Mouse (Mus musculus) mouse embryonic stem cell (cell line): Measurements from ENCODE around the gene Arpp19.

Experiments
- in situ Hi-C, 2 experiments: fragments of 300-500 bp; cut with MboI; formaldehyde crosslinking; loops; 1 replicate in 1 of 2; 3 replicates in 1 of 2; pipeline ENCODE4 v1.14.3; 2019 to 2020; ENCODE audit warnings: low sequenced_read_pairs in 2 of 2, low pct_unique_long_range_greater_than_20kb in 1 of 2, mixed read lengths in 1 of 2; ENCODE audit not compliant: unreplicated experiment in 1 of 2

Gene Arpp19

DNA sequence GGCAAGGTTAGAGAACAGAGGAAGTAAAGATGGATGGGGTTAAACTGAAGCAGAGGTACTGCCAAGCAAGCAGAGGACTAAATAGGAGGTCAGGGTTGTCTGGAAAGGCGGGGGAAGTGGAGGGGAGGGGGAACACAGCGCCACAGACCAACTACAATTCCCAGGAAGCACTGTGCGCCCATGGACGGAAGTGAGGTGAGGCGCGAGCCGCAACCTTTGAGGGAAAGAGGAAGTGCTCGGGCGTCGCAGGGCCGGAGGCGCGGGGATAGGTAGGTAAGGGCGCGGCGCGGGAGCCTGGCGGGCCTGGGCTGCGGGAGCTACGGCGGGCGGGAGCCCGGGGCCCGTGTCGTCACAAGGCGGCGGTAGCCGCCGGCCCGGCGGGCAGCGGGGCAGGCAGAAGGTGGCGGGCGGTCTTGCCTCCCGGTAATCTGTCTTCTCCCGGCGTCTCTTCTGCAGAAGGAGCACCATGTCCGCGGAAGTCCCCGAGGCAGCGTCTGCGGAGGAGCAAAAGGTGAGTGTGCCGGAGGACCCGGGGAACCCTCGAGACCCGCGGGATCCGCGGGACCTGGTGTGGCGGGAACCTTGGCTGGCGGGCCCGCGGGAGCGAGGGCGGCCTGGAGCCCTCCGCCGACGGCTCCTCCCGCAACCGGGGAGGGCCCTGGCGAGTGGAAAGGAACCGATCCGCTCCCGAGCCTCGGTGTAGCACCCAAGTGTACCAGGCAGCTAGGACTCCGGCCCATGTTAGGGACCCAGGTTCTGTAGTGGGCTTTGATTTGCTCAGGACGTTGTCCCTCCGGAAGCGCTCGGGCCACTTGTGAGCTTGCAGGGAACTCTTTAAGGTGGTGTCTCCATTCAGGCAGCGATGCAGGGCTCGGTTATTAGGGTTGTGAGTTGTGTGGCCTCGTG, at the start of gene Arpp19:
Arpp19 (plus strand) TSS at position 164 of the 906 bp plus-strand sequence.
- in situ Hi-C loops: no loop called here

DNA sequence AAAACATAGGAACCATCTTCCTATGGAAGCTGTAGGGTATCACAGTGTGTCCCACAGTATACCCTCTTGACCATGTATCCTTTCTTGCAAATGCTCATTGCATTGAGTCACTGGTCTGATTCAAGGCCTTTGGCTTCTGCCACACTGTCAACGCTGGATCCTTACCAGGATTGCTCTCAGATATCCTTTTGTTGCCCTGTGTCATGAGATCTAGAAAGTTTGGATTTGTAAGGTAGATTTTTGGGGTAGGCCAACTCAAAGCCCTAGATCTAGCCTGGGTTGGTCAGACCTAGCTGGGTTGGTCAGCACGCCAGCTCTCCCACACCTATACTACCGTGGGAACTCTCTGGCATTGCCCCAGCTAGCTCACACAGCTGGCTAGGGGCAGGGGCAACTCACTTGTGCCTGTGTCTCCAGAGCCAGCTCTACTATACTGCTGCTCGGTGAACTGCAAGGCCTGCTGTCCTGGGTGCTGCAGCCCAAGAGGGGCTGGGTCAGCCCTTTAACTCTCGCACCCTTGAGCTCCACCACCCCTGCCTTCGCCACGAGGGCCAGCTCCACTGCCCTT, 48.4 kb upstream of the Arpp19 start:
- in situ Hi-C loops: no loop called here

- in situ Hi-C loops: no loop called here
Observed at GRCm38 (mm10) chr9:74989990-74990389, 47.4 kb upstream of the Arpp19 start.

DNA sequence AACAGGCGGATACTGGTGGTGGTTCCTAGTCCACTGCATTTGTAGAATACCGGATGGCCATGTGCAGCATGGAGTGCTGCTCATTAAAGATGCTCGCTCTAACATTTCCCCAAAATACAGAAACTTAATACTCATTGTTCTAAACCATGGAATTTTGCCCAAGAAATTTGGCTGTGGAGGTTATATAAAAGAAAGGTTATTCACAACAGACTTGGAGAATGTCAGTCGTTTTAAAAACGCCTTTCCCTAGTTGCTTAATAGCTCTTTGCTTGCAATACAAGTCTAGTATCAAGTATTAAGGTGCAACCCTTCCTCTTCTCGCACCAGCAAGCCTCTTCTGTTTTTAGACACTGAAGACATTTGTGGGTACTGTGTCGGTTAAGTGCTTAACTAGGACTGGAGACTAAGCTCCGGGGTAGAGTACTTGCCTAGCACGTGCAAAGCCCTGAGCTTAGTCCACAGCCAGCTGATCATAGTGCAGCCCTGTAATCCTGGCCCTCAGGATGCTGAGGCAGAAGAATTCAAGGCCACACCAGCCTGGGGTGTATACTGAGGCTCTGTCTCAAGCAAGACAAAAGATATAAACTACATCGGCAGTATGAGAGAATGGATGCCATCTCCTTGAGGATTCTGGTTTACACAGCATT, 42.7 kb upstream of the Arpp19 start:
- in situ Hi-C loops: no loop called here

DNA sequence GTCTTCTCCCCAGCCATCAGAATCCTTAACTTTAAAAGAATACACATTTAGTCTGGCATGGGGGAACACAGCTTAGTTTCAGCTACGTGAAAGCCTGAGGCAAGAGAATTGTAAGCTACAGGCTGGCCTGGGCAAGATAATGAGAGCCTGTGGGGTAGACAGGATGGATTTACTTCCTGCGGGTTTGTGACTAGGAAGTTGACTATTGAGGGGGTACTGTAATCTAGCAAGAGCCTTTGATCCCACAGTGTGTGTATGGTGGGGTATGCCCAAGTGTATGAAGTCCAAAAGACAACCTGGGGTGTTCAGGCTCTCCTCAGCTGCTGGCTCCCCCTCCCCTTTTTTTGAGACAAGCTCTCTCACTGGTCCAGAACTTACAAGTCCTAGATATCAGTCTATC, 41.1 kb upstream of the Arpp19 start:
- in situ Hi-C loops: no loop called here

DNA sequence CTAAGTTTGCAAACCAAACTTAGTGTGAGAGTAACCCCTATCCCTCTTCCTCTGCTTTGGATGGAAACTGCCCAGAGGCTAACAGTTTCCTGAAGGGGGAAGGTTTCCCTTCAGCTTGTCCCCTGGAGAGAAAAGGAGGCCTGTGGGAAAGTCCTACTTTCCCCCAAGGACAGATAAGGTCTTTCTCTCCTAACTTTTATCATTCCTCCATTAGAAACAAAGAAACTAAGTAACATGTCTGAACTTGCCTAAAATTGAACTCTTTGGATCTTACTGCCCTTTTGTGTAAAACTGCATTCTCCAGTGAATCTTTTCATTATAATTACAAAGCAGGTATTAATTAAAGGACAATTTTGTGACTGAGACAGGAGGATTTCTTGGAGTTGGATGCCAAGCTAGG, 39.4 kb upstream of the Arpp19 start:
- in situ Hi-C loops: no loop called here

DNA sequence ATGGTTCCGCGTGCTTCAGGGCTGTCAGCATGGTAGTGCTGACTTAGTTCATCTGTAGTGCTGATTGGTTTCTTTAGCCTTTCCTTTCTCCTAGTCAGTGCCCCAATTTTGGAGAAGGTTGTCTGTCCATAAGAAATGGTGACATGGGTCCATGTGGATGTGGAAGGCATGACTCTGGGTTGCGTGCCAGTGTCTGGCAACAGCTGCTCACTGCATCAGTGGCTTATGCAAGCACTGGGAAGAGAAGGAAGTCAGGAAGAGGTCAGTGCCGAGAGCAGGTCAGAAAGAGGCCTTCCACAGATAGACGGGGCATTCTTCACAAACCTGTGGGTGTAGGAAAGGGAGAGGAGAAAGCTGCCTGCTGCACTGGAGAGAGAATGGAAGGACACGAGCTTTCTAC, 36.4 kb upstream of the Arpp19 start:
- in situ Hi-C loops: no loop called here

DNA sequence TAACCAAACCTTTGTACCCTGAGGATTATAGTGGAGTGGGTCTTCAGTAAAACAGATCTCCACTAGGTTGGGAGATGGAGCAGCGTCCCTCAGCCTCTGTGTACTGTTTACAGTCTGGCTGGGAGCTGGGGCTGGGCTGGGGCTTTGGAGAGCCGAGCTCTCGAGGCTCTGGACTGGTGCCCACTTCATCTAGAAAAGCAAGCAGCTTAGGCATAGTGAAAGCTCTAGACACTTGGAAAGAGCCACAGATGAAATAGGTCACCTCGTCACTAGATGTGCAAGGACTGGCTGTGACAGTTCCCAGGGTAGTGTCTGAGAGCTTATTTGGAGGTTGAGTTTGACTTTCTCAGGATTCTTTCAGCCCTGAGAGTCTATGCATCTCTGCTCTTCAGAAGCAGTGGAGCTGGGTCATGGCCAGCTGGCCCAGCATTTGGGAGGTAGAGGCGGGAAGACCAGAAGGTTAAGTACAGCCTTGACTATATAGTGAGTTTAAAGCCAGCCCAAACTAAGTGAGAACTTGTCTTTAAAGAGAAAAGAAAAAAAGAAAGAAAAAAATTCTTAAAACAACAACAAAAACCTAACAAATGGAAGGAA, 35.7 kb upstream of the Arpp19 start:
- in situ Hi-C loops: no loop called here

DNA sequence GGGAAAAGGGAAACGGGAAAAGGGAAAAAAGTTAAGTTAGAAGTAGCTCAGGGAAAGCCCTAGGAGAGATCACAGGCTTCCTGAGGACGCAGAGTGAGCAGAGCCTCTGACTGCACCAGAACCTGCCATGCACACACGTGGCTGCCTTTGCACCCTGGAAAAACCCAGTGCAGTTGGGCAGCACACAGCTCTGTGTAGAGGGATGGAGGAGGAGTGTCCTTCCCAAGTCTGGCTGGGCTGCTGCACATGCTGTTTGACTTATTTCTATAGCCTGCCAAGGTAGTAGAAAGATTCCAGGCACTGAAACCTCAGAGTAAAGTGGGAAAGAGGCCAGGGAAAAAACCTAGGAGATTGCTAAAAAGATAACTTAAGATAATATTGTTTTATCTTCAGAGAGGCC, 35.2 kb upstream of the Arpp19 start:
- in situ Hi-C loops: no loop called here

GRCm38 (mm10) chr9:75004203-75004602, 33.2 kb upstream of the Arpp19 start:
- in situ Hi-C loops: no loop called here

- in situ Hi-C loops: no loop called here
Observed at GRCm38 (mm10) chr9:75016591-75016990, 20.8 kb upstream of the Arpp19 start.

DNA sequence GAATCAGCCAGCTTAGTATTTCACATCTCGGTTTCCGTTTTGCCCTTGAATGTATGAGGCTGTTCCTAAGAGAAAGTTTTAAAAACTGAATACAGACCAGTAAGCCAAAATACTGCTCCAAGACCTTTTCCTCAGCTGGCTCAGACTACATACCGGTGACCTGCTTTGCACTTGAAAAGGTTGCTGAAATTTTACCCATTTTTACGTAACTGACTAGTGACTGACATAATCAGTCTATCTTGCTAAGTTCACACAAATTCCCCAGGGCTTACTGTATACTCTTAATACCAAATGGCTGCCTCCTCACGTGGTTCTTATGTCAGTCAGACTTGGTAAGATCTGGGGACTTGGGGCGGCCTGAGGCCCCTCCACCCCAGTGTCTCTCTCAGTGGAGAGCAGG, 18.2 kb upstream of the Arpp19 start:
- in situ Hi-C loops: no loop called here

DNA sequence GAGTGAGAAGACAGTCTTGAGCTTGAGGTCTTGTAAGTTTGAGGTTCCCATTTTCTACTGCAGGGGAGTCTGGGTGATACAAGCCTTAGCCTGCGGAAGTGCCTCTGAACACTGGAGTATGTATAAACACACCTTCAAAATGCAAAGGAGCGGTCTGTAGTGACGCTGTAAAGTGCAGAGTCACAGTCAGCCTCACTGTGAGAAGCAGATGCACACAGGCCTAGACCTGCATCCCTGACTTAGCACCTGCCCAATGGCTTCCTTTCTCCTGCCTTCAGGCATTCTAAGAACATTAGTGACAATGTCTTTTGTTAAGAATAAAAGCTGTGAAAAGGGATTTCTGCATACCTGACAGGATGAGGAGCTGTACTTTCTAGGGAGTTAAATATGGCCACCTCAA, 17.8 kb upstream of the Arpp19 start:
- in situ Hi-C loops: no loop called here

DNA sequence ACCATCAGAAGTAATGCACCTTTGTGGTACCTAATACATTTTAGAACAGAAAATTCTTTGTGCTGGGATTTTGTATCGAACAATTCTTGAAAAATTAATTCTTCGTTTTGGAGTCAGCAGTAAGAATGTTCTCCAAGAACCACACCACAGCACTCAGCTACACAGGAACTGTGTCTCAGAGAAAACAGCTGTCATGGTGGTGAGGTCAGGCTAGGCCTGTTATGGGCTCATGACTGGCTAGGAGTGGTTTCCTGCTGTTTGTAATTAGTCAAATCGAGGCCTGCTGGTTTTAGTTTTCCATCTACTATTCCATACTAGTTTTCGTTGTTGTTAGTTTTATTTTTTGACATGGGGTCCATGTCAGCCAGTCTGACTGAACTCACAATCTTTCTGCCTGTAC, 16.9 kb upstream of the Arpp19 start:
- in situ Hi-C loops: no loop called here

- in situ Hi-C loops: no loop called here
Observed at GRCm38 (mm10) chr9:75022546-75022945, 14.9 kb upstream of the Arpp19 start.

GRCm38 (mm10) chr9:75023150-75023894, 14.1 kb upstream of the Arpp19 start:
- in situ Hi-C loops: no loop called here

GRCm38 (mm10) chr9:75024089-75024488, 13.3 kb upstream of the Arpp19 start:
- in situ Hi-C loops: no loop called here

GRCm38 (mm10) chr9:75025689-75026088, 11.7 kb upstream of the Arpp19 start:
- in situ Hi-C loops: no loop called here

DNA sequence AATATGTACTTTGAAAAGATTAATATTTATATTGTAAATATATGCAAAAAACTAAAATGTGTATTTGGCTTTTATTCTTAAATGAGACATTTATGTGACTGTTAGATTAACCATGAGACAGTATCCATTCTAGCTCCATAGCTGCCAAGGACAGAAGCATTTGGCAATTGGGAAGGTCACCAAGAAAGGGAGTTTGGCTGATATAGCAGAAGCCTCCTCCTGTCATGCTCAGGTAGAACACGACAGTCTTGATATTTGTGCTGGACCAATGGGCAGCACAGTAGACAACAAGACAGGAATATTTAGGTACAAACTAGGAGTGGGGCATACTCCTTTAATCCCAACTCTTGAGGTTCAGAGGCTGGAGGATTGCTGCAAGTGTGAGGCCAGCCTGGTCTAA, 5.0 kb upstream of the Arpp19 start:
- in situ Hi-C loops: no loop called here
